Comparison of ENCODE assay signal across 10 mouse cellular contexts in genomic region chr6:108306910-108307584, GRCm38 (mm10).
A peak's percentile ranks its signal among the peaks of the same experiment; 100 is the strongest.
DNase-seq lines count a peak whose midpoint lies in the region; TF ChIP-seq lines count a peak whose summit lies in the region.
"Had no signal": no experiment of that assay in that cellular context is flagged by ENCODE, and none has a peak within 500 bp of the region (broad histone marks: within the 10 kb centered on the region; RNA-seq: fewer than 3 reads in every experiment).

No protein-coding gene starts in this region.

- H3K27ac ChIP-seq in heart, embryonic 10.5 days, result peak overlapping the region; percentile 89
- H3K27ac ChIP-seq in liver, adult 2 months (replicated peaks; ENCODE audit: insufficient read depth, low read depth, low read length), result peak overlapping the region; percentile 50; the same call in 1 of the 2 replicates
- H3K27ac ChIP-seq: forebrain, embryonic 13.5 days had no signal

- H3K79me2 ChIP-seq in liver, adult 2 months (ENCODE audit: control insufficient read depth, insufficient read depth, low read length), result peaks cover 31% of the 10 kb centered on the region

- H3K9me3 ChIP-seq in heart, embryonic 10.5 days, result no peaks in the 10 kb centered on the region
- H3K9me3 ChIP-seq: forebrain, embryonic 13.5 days; G1E had no signal

- H3K4me1 ChIP-seq in heart, embryonic 10.5 days, result peaks cover 69% of the 10 kb centered on the region
- H3K4me1 ChIP-seq in liver, adult 2 months (ENCODE audit: control insufficient read depth, insufficient read depth, low read length), result peaks cover 15% of the 10 kb centered on the region

- DNase-seq in heart, embryonic 10.5 days (ENCODE audit: low spot score), result no peak
- no peak for DNase-seq in heart, adult 9 months (ENCODE audit: low spot score in 2 of 2)
- peak; percentile 29 for DNase-seq in c-Kit-positive CD71-positive TER-119-positive erythroid progenitor cells, embryonic 14.5 days (ENCODE audit: low spot score)
- no peak for DNase-seq in liver, adult 2 months (ENCODE audit: extremely low read depth, low read depth, low spot score)
- DNase-seq in naive thymus-derived CD4-positive, alpha-beta T cell, adult 2 months (ENCODE audit: low read depth), result peak; percentile 42
- no peak for DNase-seq in spleen, adult 12 weeks (ENCODE audit: low spot score)
- no peak for DNase-seq in gastrocnemius, adult 18-20 months (ENCODE audit: low spot score)
- no peak for DNase-seq in yolk sac, embryonic 10.5 days (ENCODE audit: low spot score)

- no peaks in the 10 kb centered on the region for H3K27me3 ChIP-seq in heart, embryonic 10.5 days (ENCODE audit: insufficient read depth, poor library complexity, severe bottlenecking)
- no peaks in the 10 kb centered on the region for H3K27me3 ChIP-seq in liver, adult 2 months (ENCODE audit: control insufficient read depth, insufficient read depth, low read length)
- H3K27me3 ChIP-seq: forebrain, embryonic 13.5 days had no signal

- no peak overlapping the region for H3K9ac ChIP-seq in liver, adult 2 months (ENCODE audit: low read depth, low read length)
- H3K9ac ChIP-seq: forebrain, embryonic 13.5 days had no signal

- no peak for TF ChIP-seq CTCF in liver, adult 2 months (IDR thresholded peaks at IDR 0.05; ENCODE audit: low read depth, low read length)

- WGBS in heart, embryonic 10.5 days, result 41% methylated on average over 9 of the region's 9 CpGs
- 67% methylated on average over 9 of the region's 9 CpGs for WGBS in liver, adult 2 months

- 0 out of 2 replicates have a peak overlapping the region, but pooled peaks have one; percentile 51 for H3K4me3 ChIP-seq in heart, embryonic 10.5 days
- H3K4me3 ChIP-seq in liver, adult 2 months (ENCODE audit: insufficient read depth, low read depth, low read length), result no peak overlapping the region
- H3K4me3 ChIP-seq: forebrain, embryonic 13.5 days had no signal

- no peaks in the 10 kb centered on the region for H3K36me3 ChIP-seq in heart, embryonic 10.5 days
- no peaks in the 10 kb centered on the region for H3K36me3 ChIP-seq in liver, adult 2 months (ENCODE audit: control insufficient read depth, insufficient read depth, low read length)

- no peak for TF ChIP-seq POLR2A in liver, adult 2 months (IDR thresholded peaks at IDR 0.05; ENCODE audit: extremely low read depth, insufficient read depth, low read length)

Comparison
In these comparisons a context has a peak if more than half of its experiments do, and no peak if none do; other contexts are left out.
1. DNase-seq: peak in c-Kit-positive CD71-positive TER-119-positive erythroid progenitor cells, embryonic 14.5 days (single experiment) and naive thymus-derived CD4-positive, alpha-beta T cell, adult 2 months (single experiment); none in heart, embryonic 10.5 days (single experiment), heart, adult 9 months (0 of 2), liver, adult 2 months (single experiment), spleen, adult 12 weeks (single experiment), gastrocnemius, adult 18-20 months (single experiment) and yolk sac, embryonic 10.5 days (single experiment).